Mouse (Mus musculus): ENCODE measurements around the gene Fosb.

DNA sequence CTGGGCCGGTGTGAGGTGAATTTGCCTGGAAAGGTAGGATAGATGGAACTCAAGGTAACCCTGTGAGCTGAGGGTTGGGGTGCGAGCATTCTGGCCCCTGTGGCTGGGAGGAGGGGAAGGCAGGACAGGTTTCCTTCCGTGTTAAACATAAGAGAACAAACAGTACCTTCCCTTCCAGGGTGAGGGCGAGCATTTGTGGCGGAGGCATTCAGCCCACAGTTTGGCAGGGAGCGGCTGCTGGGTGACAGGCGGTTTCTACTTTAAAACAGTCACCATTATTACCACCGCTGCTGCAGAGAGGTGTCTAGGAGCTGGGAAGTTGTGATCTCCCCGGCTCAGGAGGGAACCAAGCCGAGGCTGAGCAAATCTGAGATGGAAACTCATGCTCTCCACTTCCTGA, 27.3 kb upstream of the Fosb start:
- TF ChIP-seq CTCF (IDR thresholded peaks at IDR 0.05; ENCODE audit: extremely low read depth, insufficient read length, insufficient replicate concordance, low read depth, low read length) (no peak), POLR2A (IDR thresholded peaks at IDR 0.05; ENCODE audit: low read depth, low read length) (no peak)

All from small intestine, adult 2 months (tissue).